Mouse (Mus musculus) midbrain, embryonic 11.5 days (tissue): ENCODE data around the gene Coro1b. TPM values are rescaled to one million over a fixed set of nuclear protein-coding genes. Genes with fewer than 3 reads are reported as not detected.

Source experiments
- ATAC-seq: fragments of 200-750 bp; cut with Nextera tagmentation; 2 replicates; pipeline ENCODE4 v1.8.0; 2017; ENCODE audit warnings: moderate TSS enrichment, moderate library complexity; ENCODE audit not compliant: low FRiP score
- DNase-seq: peaks from one replicate; pipeline ENCODE4 v3.0.0; 2015; ENCODE audit warnings: low spot score; ENCODE audit errors: missing footprints
- H3K27ac ChIP-seq: fragments of 300-500 bp; sonication (generic); 2 replicates; pipeline ENCODE4 v1.5.1; 2014; ENCODE audit warnings: low read depth, low read length
- H3K27me3 ChIP-seq: fragments of 300-500 bp; sonication (generic); 2 replicates; pipeline ENCODE4 v1.6.1; 2014; ENCODE audit warnings: mild to moderate bottlenecking, low read length, moderate library complexity, mixed read lengths; ENCODE audit not compliant: control insufficient read depth, insufficient read depth
- H3K36me3 ChIP-seq: fragments of 300-500 bp; sonication (generic); 2 replicates; pipeline ENCODE4 v1.6.1; 2014; ENCODE audit warnings: mild to moderate bottlenecking, low read length, moderate library complexity, mixed read lengths; ENCODE audit not compliant: control insufficient read depth, insufficient read depth
- H3K4me1 ChIP-seq: fragments of 300-500 bp; sonication (generic); 2 replicates; pipeline ENCODE4 v1.6.1; 2014; ENCODE audit warnings: low read length; ENCODE audit not compliant: control insufficient read depth, insufficient read depth
- H3K4me2 ChIP-seq: fragments of 300-500 bp; sonication (generic); 2 replicates; pipeline ENCODE4 v1.6.1; 2014; ENCODE audit warnings: mild to moderate bottlenecking, moderate library complexity
- H3K4me3 ChIP-seq: fragments of 300-500 bp; sonication (generic); 2 replicates; pipeline ENCODE4 v1.5.1; 2014; ENCODE audit warnings: low read depth, low read length
- H3K9ac ChIP-seq: fragments of 300-500 bp; sonication (generic); 2 replicates; pipeline ENCODE4 v1.6.1; 2014; ENCODE audit warnings: low read length
- H3K9me3 ChIP-seq: fragments of 300-500 bp; sonication (generic); 2 replicates; pipeline ENCODE4 v1.6.1; 2016; ENCODE audit warnings: low read length; ENCODE audit not compliant: control insufficient read depth
- WGBS: fragments of 180-500 bp; shearing (Covaris S2); extraction: QIAGEN DNeasy Blood & Tissue Kit; methylation state at CpG from one replicate; pipeline ENCODE4 v1.1.7; 2014; 5-methylcytosine and 5-hydroxymethylcytosine counted together
- polyA plus RNA-seq: library from polyadenylated mRNA; unstranded; fragments of >200 nt; fragmentation: Nextera tagmentation; extraction: Ambion mirVana; gene quantifications from 2 replicates; pipeline ENCODE4 v1.2.1, GENCODE M21; 2014

Gene Coro1b
- polyA plus RNA-seq, 1 experiment from 2014 or later, result 127 TPM

DNA sequence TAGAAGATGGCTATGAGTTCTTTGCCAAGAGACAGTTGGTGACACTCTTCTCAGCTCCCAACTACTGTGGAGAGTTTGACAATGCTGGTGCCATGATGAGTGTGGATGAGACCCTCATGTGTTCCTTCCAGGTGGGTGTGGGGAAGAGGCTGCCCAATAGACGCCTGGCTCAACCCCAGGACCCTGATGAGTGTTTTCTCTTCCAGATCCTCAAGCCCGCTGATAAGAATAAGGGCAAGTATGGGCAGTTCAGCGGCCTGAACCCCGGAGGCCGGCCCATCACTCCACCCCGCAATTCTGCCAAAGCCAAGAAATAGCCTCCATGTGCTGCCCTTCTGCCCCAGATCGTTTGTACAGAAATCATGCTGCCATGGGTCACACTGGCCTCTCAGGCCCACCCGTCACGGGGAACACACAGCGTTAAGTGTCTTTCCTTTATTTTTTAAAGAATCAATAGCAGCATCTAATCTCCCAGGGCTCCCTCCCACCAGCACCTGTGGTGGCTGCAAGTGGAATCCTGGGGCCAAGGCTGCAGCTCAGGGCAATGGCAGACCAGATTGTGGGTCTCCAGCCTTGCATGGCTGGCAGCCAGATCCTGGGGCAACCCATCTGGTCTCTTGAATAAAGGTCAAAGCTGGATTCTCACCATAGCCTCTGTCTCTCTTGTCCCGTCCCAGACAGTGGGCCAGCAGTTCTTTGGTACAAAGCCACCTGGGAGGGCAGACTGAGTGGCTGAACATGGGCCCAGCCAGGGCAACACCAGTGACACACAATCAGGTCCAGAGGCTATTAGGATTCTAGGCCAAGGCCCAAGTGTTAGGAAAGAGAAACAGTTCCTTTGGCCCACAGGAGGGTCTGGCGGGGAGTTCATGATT lies 46.6 kb downstream of the Coro1b start:
- DNase-seq, result no peak
- ATAC-seq, result no peak
- H3K27ac ChIP-seq, result no peak overlapping the region
- H3K4me3 ChIP-seq, result no peak overlapping the region
- peaks cover 12% of the 10 kb centered on the region for H3K4me1 ChIP-seq
- 87% methylated on average over 12 of the region's 12 CpGs for WGBS
- no peaks in the 10 kb centered on the region for H3K27me3 ChIP-seq
- no peaks in the 10 kb centered on the region for H3K9me3 ChIP-seq
- peaks cover 22% of the 10 kb centered on the region for H3K36me3 ChIP-seq
- no peak overlapping the region for H3K9ac ChIP-seq
- H3K4me2 ChIP-seq, result no peak overlapping the region

DNA sequence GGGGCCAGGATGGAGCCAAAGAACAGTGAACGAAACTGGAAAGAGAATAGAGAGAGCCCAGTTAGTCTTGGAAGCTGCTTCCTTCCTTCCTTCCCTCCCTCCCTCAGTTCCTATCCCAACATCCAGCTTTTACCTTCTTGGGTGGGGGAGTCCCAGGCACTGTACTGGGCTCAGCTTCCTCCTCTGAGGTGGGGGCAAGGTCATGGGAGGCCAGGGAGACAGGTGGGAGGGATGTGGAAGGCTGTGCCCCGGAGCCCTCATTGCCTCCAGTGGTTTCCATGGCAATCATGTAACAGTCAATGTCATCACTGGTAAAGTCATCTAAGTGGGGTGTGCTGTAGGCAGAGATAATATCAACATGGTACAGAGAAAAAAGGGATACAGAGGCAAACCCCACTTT lies 47.6 kb downstream of the Coro1b start:
- Histone ChIP-seq H3K36me3 (peaks cover 25% of the 10 kb centered on the region), H3K4me1 (peaks cover 22% of the 10 kb centered on the region)
- 75% methylated on average over 2 of the region's 2 CpGs for WGBS

GRCm38 (mm10) chr19:4196548-4196947 lies 48.1 kb downstream of the Coro1b start:
- H3K4me2 ChIP-seq, result no peak overlapping the region
- H3K27ac ChIP-seq, result no peak overlapping the region
- H3K9ac ChIP-seq, result no peak overlapping the region
- peaks cover 25% of the 10 kb centered on the region for H3K36me3 ChIP-seq
- no peak overlapping the region for H3K4me3 ChIP-seq
- DNase-seq, result no peak
- peaks cover 20% of the 10 kb centered on the region for H3K4me1 ChIP-seq
- ATAC-seq, result no peak
- no peaks in the 10 kb centered on the region for H3K27me3 ChIP-seq
- 65% methylated on average over 5 of the region's 5 CpGs for WGBS
- H3K9me3 ChIP-seq, result no peaks in the 10 kb centered on the region

More for the DNA sequence above, 47.6 kb downstream of the Coro1b start:
- no peak overlapping the region for H3K4me2 ChIP-seq
- ATAC-seq, result no peak
- DNase-seq, result no peak
- no peaks in the 10 kb centered on the region for H3K9me3 ChIP-seq
- H3K9ac ChIP-seq, result no peak overlapping the region
- no peaks in the 10 kb centered on the region for H3K27me3 ChIP-seq
- no peak overlapping the region for H3K27ac ChIP-seq
- H3K4me3 ChIP-seq, result no peak overlapping the region

DNA sequence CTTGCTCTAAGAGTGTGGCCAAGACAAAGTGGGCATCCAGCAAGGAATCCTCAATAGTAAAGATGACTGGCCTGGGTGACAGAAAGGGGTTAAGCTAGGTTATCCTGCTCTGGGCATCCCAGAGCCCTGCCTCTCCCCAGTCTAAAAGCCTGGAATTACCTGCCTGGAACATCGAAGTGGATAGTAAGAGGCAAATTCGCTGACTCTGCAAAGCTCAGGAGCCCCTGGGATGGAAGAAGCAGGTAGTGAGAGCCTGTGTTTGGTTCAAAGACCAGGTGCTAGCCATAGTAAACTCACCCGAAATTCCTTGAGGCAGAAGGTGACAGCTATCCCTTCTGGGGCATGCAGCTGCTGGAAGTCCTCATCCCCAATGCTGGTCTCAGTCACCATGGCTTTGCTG lies 48.8 kb downstream of the Coro1b start:
- Histone ChIP-seq H3K9ac (no peak overlapping the region), H3K36me3 (peaks cover 25% of the 10 kb centered on the region), H3K27ac (no peak overlapping the region), H3K4me3 (no peak overlapping the region), H3K4me1 (peaks cover 22% of the 10 kb centered on the region), H3K27me3 (no peaks in the 10 kb centered on the region), H3K4me2 (no peak overlapping the region), H3K9me3 (no peaks in the 10 kb centered on the region)
- no peak for DNase-seq
- 80% methylated on average over 3 of the region's 3 CpGs for WGBS
- ATAC-seq, result no peak

DNA sequence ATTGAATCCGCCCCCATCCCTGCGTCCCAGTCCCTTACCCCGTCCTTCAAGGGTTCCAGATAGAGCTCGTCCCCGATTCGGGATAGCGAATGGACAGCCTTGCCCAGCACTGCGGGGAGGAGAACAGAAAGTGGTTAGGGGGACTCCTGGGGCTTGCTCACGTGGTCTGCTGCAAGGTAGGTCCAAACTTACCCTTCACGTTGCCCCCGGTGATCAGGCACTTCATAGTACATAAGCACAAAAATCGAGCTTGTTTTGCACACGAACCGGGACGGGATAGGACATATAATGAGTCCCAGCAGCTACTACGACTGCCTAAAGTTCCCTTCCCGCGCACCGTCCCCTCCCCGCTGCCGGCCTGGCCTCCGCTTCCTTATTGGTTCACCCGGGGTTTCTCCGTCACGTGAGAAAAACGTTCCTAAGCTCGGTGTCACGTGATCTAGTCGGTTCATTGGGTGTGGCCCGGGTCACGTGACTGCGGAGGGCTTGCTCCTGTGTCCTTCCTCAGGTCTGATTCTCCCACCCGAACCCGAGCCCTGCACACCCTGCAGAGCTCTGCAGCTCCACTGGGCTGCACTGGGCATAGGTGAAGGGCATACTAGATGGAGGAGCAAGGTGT lies 53.0 kb downstream of the Coro1b start, which contains the start of gene Rad9a:
Rad9a (minus strand) TSS at position 372 of the 619 bp plus-strand sequence.
- Histone ChIP-seq H3K36me3 (peaks cover 11% of the 10 kb centered on the region), H3K4me1 (peaks cover 18% of the 10 kb centered on the region), H3K4me2 (peak within 1 kb of the TSS; percentile 64), H3K9ac (peak within 1 kb of the TSS; percentile 67), H3K27me3 (peaks cover 2% of the 10 kb centered on the region; the same call in 1 of the 2 replicates), H3K27ac (no peak within 1 kb of the TSS), H3K9me3 (no peaks in the 10 kb centered on the region), H3K4me3 (peak within 1 kb of the TSS; percentile 54)
- DNase-seq (peak; percentile 98), ATAC-seq (peak; percentile 87)
- WGBS, result under 1% methylated on average over 34 of the region's 34 CpGs

GRCm38 (mm10) chr19:4202149-4202548 lies 53.7 kb downstream of the Coro1b start:
- H3K4me1 ChIP-seq, result peaks cover 18% of the 10 kb centered on the region
- peaks cover 2% of the 10 kb centered on the region; the same call in 1 of the 2 replicates for H3K27me3 ChIP-seq
- 30% methylated on average over 7 of the region's 7 CpGs for WGBS
- H3K9ac ChIP-seq, result peak overlapping the region; percentile 56
- H3K4me2 ChIP-seq, result peak overlapping the region; percentile 64
- H3K4me3 ChIP-seq, result peak overlapping the region; percentile 54
- H3K36me3 ChIP-seq, result peaks cover 6% of the 10 kb centered on the region; the same call in 1 of the 2 replicates
- ATAC-seq, result peak; percentile 28; the same call in 1 of the 2 replicates
- DNase-seq, result no peak
- no peak overlapping the region for H3K27ac ChIP-seq
- H3K9me3 ChIP-seq, result no peaks in the 10 kb centered on the region

GRCm38 (mm10) chr19:4203148-4203547 lies 54.7 kb downstream of the Coro1b start:
- DNase-seq (no peak), ATAC-seq (no peak)
- WGBS, result 69% methylated on average over 3 of the region's 3 CpGs
- Histone ChIP-seq H3K27ac (no peak overlapping the region), H3K4me2 (no peak overlapping the region), H3K9me3 (no peaks in the 10 kb centered on the region), H3K36me3 (peaks cover 3% of the 10 kb centered on the region; the same call in 1 of the 2 replicates), H3K4me3 (no peak overlapping the region), H3K4me1 (peaks cover 18% of the 10 kb centered on the region), H3K9ac (no peak overlapping the region), H3K27me3 (peaks cover 2% of the 10 kb centered on the region; the same call in 1 of the 2 replicates)
